Mouse (Mus musculus): ENCODE data around the gene Smarcd3. TPM values are rescaled to one million over a fixed set of nuclear protein-coding genes. Genes with fewer than 3 reads are reported as not detected.

Smarcd3 gene
- polyA plus RNA-seq, 1 experiment from 2014 or later, result 34.3 TPM

DNA sequence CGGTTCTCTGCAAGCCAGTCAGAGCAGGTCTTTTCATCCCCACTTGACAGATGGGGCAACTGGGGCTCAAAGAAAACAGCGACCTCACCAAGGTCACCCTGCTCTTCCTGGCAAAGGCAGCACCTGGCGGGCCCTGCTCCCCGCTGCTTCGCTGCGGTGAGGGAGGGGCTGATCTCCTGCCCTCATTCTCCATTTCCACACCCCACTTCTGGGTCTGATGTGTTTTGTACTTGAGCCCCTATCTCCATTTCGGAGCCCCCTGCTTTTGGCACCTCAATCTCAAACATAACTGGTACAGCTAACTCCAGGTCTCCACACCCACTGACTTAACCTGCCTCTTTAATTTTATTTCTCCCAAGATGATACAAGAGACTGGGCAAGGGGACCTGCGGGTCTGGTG, 25.1 kb downstream of the Smarcd3 start:
- DNase-seq (ENCODE audit: low spot score), result no peak
- Histone ChIP-seq H3K4me3 (peak overlapping the region; percentile 61), H3K9me3 (replicated peaks) (no peaks in the 10 kb centered on the region), H3K4me1 (peaks cover 74% of the 10 kb centered on the region), H3K27me3 (ENCODE audit: low read depth, poor library complexity, severe bottlenecking) (peaks cover 59% of the 10 kb centered on the region), H3K27ac (peak overlapping the region; percentile 83; the same call in 1 of the 2 replicates), H3K36me3 (peaks cover 18% of the 10 kb centered on the region)
- WGBS, result 11% methylated on average over 8 of the region's 8 CpGs

DNA sequence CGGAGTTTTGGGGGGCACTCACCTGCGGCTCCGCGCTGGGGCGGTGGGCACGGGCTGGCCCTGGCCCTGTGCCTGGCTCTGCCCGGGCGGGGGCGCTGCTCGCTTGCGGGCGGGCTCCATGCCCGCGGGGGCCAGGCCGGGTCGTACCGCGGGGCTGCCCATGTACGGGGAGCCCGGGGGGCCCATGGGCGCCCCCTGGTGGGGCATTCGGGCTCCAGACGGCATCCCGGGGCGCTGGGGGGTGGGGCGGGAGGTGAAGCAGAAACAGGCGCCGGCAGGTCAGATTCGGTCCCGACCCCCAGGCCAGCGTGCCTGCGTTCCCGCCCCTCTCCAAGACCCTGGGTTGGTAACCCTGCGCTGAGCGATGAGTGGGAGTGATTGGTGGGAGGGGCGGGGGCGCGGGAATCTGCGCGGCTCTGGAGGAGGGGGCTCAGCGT, 25.6 kb downstream of the Smarcd3 start:
- Histone ChIP-seq H3K27me3 (ENCODE audit: low read depth, poor library complexity, severe bottlenecking) (peaks cover 63% of the 10 kb centered on the region), H3K27ac (peak overlapping the region; percentile 83), H3K9me3 (replicated peaks) (no peaks in the 10 kb centered on the region), H3K4me3 (peak overlapping the region; percentile 61), H3K36me3 (peaks cover 24% of the 10 kb centered on the region), H3K4me1 (peaks cover 71% of the 10 kb centered on the region)
- under 1% methylated on average over 41 of the region's 41 CpGs for WGBS
- peak; percentile 85 for DNase-seq (ENCODE audit: low spot score)

DNA sequence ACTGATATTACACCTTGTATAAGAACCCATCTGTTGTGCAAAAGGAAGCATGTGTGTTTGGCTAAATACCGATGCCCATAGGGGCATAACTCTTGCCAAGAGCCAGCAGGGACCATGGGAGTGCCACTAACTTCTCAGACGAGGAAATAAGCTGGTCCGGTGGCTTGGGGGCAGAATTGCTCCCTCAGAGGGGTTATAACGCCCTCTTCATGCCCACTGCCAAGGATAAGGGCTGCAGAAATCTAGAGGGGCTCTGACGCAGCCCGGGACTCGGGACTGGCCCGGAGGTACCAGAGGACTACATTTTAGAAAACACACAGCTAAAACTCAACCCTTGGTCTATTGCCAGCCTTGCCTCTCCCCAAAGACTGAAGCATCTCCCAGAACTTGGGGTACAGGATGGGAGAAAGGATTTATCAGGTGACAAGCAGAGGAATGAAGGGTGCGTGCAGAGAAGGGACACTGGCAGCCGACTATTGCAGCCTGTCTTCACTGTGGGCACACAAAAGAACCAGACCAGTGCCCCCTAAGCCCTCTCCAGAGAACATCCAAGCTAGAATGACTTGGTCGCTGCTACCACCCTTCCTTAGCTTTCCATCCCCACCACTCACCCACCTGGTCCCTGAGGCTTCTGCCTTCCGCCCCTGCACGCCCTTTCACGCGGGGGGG, 26.2 kb downstream of the Smarcd3 start:
- 26% methylated on average over 15 of the region's 15 CpGs for WGBS
- H3K27ac ChIP-seq, result peak overlapping the region; percentile 83
- DNase-seq (ENCODE audit: low spot score), result no peak

DNA sequence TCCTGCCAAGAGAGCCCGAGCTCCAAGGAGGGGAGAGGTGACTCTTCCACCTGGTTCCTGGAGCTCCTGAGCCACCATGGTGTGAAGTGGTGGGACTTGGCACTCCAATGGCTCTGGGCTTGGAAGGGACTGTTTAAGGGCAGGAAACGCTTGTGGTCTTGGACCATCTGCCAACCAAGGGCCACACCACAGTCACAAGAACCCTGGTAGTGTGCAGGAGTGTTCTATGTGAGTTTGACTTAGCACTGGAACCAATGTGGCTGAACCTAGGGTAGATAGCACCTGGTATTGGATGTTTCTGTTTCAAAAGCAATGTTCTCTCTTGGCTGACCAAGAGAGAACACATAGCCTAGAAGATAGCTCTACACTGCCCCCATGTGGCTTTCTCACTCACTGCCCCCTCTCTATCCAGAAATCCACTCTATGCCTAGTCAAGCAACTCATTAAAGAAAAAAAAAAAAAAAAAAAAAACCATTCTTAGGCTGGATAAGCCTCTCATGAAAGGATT, 26.9 kb downstream of the Smarcd3 start:
- Histone ChIP-seq H3K4me3 (0 out of 2 replicates have a peak overlapping the region, but pooled peaks have one; percentile 15), H3K27me3 (ENCODE audit: low read depth, poor library complexity, severe bottlenecking) (peaks cover 77% of the 10 kb centered on the region)
- DNase-seq (ENCODE audit: low spot score), result peak; percentile 77

More for the DNA sequence above, 26.2 kb downstream of the Smarcd3 start:
- Histone ChIP-seq H3K4me1 (peaks cover 68% of the 10 kb centered on the region), H3K27me3 (ENCODE audit: low read depth, poor library complexity, severe bottlenecking) (peaks cover 69% of the 10 kb centered on the region), H3K36me3 (peaks cover 29% of the 10 kb centered on the region), H3K4me3 (peak overlapping the region; percentile 61), H3K9me3 (replicated peaks) (no peaks in the 10 kb centered on the region)

DNA sequence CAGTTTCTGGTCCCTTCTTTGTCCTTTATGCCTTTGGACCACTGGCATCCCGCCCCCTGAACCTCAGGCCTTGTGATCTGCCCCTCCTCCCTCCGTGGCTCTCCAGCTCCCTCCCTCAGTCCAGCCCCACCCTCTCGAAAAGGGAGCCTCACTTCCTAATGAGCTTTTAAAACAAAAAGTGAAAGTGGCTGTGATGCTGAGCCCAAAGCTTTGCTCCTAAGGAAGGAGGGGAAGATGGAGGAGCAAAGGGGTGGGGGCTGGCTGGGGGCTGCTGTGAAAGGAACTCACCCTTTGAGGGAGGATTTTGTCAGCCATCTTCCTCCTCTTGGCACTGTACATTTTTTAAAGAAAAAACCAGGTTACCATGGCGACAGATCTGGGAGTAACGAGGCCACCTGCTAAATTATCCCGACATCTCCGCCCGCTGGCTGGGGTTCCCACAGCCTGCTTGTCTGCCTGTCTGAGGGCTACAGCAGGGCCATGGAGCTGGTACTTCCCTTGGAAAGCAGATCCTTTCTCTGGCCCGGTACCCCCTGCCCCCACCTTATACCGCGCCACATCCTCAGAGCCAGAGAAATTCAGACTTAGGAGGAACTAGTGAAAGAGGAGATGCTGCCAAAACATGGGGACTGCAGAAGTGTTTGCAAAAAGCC, 27.6 kb downstream of the Smarcd3 start:
- Histone ChIP-seq H3K9me3 (replicated peaks) (no peaks in the 10 kb centered on the region), H3K4me3 (0 out of 2 replicates have a peak overlapping the region, but pooled peaks have one; percentile 15), H3K27me3 (ENCODE audit: low read depth, poor library complexity, severe bottlenecking) (peaks cover 83% of the 10 kb centered on the region), H3K36me3 (peaks cover 43% of the 10 kb centered on the region), H3K27ac (no peak overlapping the region; the same call in 1 of the 2 replicates), H3K4me1 (peaks cover 66% of the 10 kb centered on the region)
- DNase-seq (ENCODE audit: low spot score), result no peak
- 24% methylated on average over 11 of the region's 11 CpGs for WGBS

More for the DNA sequence above, 26.9 kb downstream of the Smarcd3 start:
- H3K36me3 ChIP-seq, result peaks cover 37% of the 10 kb centered on the region
- peaks cover 67% of the 10 kb centered on the region for H3K4me1 ChIP-seq
- WGBS, result 55% methylated on average over 2 of the region's 2 CpGs
- no peak overlapping the region; the same call in 1 of the 2 replicates for H3K27ac ChIP-seq
- H3K9me3 ChIP-seq (replicated peaks), result no peaks in the 10 kb centered on the region

DNA sequence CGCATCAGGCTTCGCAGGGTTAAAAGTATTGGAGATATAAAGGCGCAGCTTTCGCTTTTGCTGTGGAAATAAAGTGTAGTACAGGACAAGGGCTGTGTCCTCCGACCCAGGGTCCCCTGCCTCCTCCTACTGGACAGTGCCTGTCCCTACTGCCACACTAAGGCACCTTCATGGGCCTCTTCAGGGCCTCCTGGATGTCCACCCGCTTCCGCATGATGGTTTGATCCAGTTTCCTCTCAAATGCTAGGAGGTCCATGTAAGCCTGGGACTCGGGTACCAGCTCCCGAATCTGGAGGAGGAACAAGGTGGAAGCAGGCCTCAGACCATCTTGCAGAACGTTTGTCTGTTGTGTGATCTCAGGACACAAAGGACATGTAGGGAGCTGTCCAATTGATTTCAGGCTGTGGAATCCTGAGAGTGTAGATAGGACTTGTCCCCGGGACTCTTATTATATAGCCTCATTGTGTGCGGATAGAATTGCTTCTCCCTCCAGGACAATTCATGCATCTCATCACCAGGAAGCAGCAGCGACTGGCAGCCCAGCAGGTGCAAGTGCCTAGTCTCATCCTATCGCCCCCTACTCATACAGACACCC, 28.3 kb downstream of the Smarcd3 start:
- H3K36me3 ChIP-seq, result peaks cover 51% of the 10 kb centered on the region
- no peak overlapping the region for H3K27ac ChIP-seq
- peaks cover 85% of the 10 kb centered on the region for H3K27me3 ChIP-seq (ENCODE audit: low read depth, poor library complexity, severe bottlenecking)
- WGBS, result 71% methylated on average over 14 of the region's 14 CpGs
- H3K9me3 ChIP-seq (replicated peaks), result no peaks in the 10 kb centered on the region
- DNase-seq (ENCODE audit: low spot score), result no peak
- H3K4me1 ChIP-seq, result peaks cover 66% of the 10 kb centered on the region
- no peak overlapping the region for H3K4me3 ChIP-seq

DNA sequence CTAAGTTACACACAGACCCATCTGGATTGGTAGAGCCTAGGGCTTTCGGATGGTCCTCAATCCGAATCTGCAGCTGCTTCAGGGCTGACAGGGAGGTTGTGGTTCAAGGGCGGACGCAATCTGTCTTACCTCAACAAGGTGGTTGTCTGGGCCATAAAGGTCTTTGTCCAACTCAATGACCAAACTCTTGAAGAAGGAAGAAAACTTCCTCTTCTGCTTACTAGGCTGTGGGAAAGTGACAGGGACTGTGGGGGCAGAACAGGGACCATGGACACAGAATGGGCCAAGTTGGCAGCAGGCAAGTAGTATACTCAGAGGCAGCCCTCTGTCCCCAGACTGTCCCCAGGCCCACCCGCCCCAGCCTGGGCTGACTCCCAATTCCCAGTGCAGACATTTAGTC, 28.9 kb downstream of the Smarcd3 start:
- H3K4me1 ChIP-seq, result peaks cover 62% of the 10 kb centered on the region
- WGBS, result 95% methylated on average over 5 of the region's 5 CpGs
- peaks cover 79% of the 10 kb centered on the region for H3K27me3 ChIP-seq (ENCODE audit: low read depth, poor library complexity, severe bottlenecking)
- no peak overlapping the region for H3K4me3 ChIP-seq
- H3K9me3 ChIP-seq (replicated peaks), result no peaks in the 10 kb centered on the region
- H3K27ac ChIP-seq, result no peak overlapping the region
- H3K36me3 ChIP-seq, result peaks cover 56% of the 10 kb centered on the region
- DNase-seq (ENCODE audit: low spot score), result no peak

DNA sequence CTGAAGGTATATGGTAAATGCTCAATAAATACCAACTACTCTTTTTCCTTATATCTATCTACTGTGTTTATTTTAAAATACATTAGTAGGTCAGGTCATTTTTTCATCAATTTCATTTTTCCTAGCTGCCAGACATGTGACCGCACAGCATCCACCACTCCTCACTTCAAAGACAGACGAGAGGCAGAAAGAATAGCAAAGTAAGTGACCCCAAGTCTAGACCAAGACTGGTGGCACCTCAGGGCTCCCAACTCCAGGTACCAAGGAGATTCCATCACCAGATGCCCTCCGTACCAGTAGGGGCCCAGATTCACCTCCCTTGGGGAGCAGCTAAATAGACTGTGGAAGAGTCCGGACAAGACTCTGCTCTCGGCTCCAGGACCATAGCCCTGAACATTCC, 29.9 kb downstream of the Smarcd3 start:
- no peaks in the 10 kb centered on the region for H3K9me3 ChIP-seq (replicated peaks)
- H3K27ac ChIP-seq, result no peak overlapping the region
- DNase-seq (ENCODE audit: low spot score), result no peak
- WGBS, result 97% methylated on average over 5 of the region's 5 CpGs
- H3K27me3 ChIP-seq (ENCODE audit: low read depth, poor library complexity, severe bottlenecking), result peaks cover 70% of the 10 kb centered on the region
- no peak overlapping the region for H3K4me3 ChIP-seq
- H3K36me3 ChIP-seq, result peaks cover 65% of the 10 kb centered on the region
- peaks cover 57% of the 10 kb centered on the region for H3K4me1 ChIP-seq

DNA sequence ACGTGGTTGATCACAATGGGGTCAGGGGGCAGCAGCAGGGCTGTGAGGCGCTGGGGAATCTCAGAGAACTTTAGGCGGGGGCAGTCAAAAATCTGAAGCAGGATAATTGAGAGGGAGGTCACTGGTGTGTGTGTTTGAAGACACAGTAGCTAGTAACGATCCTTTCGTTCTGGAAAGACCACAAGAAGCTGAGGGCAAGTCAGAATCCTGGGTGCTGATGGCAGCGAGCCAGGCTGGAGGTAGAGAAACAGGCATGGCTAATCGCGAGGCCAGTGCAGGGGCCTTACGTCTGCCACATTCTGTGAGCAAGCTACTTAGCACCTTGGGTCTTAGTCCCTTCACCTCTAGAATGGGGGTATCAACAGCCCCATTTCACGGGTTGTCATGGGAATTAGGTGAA, 30.3 kb downstream of the Smarcd3 start:
- Histone ChIP-seq H3K27me3 (ENCODE audit: low read depth, poor library complexity, severe bottlenecking) (peaks cover 66% of the 10 kb centered on the region), H3K9me3 (replicated peaks) (no peaks in the 10 kb centered on the region), H3K36me3 (peaks cover 69% of the 10 kb centered on the region), H3K27ac (no peak overlapping the region), H3K4me1 (peaks cover 55% of the 10 kb centered on the region), H3K4me3 (no peak overlapping the region)
- DNase-seq (ENCODE audit: low spot score), result no peak
- WGBS, result 75% methylated on average over 10 of the region's 10 CpGs

DNA sequence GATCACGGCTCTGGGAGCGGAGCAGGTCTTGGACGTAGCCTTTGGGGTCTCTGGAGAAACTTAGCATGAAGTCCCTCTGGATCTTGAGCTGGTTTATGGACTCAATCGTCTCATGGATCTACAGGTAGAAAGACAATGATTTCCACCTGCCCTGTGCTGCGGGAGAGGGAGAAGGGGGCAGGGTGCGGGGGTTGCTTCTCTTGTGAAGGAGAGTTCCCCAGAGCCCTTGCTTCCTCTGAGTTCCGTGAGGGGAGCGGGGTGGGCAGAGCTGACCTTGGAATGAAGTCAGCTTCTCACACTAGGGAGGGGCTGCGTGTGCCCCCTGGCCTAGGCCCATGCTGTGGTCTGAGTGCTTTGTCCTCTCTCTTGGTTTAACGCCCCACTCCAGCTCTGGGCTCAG, 31.0 kb downstream of the Smarcd3 start:
- H3K4me3 ChIP-seq, result no peak overlapping the region
- H3K36me3 ChIP-seq, result peaks cover 76% of the 10 kb centered on the region
- WGBS, result 75% methylated on average over 10 of the region's 10 CpGs
- DNase-seq (ENCODE audit: low spot score), result no peak
- no peak overlapping the region for H3K27ac ChIP-seq
- peaks cover 51% of the 10 kb centered on the region for H3K4me1 ChIP-seq
- no peaks in the 10 kb centered on the region for H3K9me3 ChIP-seq (replicated peaks)
- H3K27me3 ChIP-seq (ENCODE audit: low read depth, poor library complexity, severe bottlenecking), result peaks cover 59% of the 10 kb centered on the region

DNA sequence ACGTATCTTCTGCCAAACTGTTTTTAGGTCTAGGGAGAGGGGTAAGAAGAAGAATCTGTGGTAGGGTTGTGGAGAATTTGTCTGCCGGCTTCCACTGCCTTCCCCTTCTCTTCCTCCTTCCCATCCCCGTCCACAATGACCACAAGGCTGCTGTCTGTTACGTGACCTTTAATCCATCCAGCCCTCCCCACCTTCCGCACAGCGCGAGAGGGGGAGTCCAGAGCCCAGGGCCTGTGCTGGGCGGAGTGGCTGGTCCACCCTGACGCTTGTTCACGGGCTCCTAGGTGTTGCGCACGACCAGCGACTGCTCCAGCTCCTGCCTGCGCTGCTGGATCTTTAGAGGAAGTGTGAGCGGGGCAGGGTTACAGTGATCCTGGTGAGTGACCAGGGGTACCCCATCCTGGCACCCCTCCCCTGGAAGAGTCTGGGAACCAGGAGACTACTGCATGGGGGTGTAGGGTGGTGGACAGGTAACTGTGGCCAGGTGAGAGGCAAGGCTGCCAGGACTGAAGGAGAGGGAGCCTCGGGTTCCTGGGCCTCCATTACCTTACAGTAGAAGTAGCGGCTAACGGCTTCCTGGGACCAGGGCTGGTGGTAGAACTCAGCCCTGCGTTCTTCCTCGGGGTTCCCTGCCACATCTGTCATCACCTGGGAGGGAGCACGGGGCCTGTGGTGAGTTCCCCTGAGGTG, 31.6 kb downstream of the Smarcd3 start:
- Histone ChIP-seq H3K36me3 (peaks cover 82% of the 10 kb centered on the region), H3K4me1 (peaks cover 51% of the 10 kb centered on the region), H3K4me3 (0 out of 2 replicates have a peak overlapping the region, but pooled peaks have one; percentile 31), H3K27ac (no peak overlapping the region), H3K27me3 (ENCODE audit: low read depth, poor library complexity, severe bottlenecking) (peaks cover 52% of the 10 kb centered on the region), H3K9me3 (replicated peaks) (no peaks in the 10 kb centered on the region)
- WGBS, result 60% methylated on average over 21 of the region's 21 CpGs
- no peak for DNase-seq (ENCODE audit: low spot score)

DNA sequence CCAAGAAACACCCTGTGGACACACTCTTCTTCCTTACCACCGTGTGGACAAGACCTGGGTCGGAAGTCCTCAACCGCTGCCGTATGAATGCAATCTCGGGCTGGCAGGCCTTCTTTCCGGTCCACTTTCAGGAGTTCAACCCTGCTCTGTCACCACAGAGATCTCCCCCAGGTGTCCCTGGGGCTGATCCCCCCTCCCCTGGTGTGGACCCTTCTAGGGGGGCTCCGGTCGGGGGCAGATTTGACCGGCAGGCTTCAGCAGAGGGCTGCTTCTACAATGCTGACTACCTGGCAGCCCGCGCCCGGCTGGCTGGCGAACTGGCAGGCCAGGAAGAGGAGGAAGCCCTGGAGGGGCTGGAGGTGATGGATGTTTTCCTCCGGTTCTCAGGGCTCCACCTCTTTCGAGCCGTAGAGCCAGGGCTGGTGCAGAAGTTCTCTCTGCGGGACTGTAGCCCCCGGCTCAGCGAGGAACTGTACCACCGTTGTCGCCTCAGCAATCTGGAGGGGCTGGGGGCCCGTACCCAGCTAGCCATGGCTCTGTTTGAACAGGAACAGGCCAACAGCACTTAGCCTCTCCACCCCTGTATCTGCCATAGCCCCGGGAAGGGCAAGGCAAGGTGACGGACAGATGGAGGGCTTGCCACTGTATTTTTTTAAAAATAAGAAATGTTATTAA, 32.3 kb downstream of the Smarcd3 start:
- H3K27ac ChIP-seq, result peak overlapping the region; percentile 63; the same call in 1 of the 2 replicates
- H3K4me1 ChIP-seq, result peaks cover 53% of the 10 kb centered on the region
- DNase-seq (ENCODE audit: low spot score), result no peak
- WGBS, result 48% methylated on average over 24 of the region's 24 CpGs
- no peaks in the 10 kb centered on the region for H3K9me3 ChIP-seq (replicated peaks)
- peaks cover 83% of the 10 kb centered on the region for H3K36me3 ChIP-seq
- H3K27me3 ChIP-seq (ENCODE audit: low read depth, poor library complexity, severe bottlenecking), result peaks cover 49% of the 10 kb centered on the region
- peak overlapping the region; percentile 31 for H3K4me3 ChIP-seq
